Mouse (Mus musculus) lung, postnatal 0 days (tissue): ENCODE measurements around the gene Ube2j1.

ENCODE experiments used
- CTCF ChIP-seq: IDR thresholded peaks from 2 replicates; pipeline ENCODE4 v1.5.1; 2016; ENCODE audit warnings: antibody characterized with exemption, mild to moderate bottlenecking
- EP300 ChIP-seq: IDR thresholded peaks from 2 replicates; pipeline ENCODE4 v1.6.1; 2016; ENCODE audit warnings: antibody characterized with exemption, mild to moderate bottlenecking, control low read depth

GRCm38 (mm10) chr4:33010078-33010477, 21.1 kb upstream of the Ube2j1 start:
- no peak for TF ChIP-seq EP300
- TF ChIP-seq CTCF, result no peak
